Mouse (Mus musculus) forebrain, embryonic 12.5 days (tissue): ENCODE results near the gene Itpr2. TPM values are rescaled to one million over a fixed set of nuclear protein-coding genes. Genes with fewer than 3 reads are reported as not detected.

Experiments
- ATAC-seq: fragments of 200-750 bp; cut with Nextera tagmentation; 2 replicates; pipeline ENCODE4 v1.8.0; 2017; ENCODE audit warnings: moderate TSS enrichment; ENCODE audit not compliant: low FRiP score
- H3K27ac ChIP-seq: fragments of 300-500 bp; sonication (generic); 2 replicates; pipeline ENCODE4 v1.5.1; 2016; ENCODE audit warnings: mild to moderate bottlenecking
- H3K27me3 ChIP-seq: fragments of 300-500 bp; sonication (generic); 2 replicates; pipeline ENCODE4 v1.6.1; 2016; ENCODE audit warnings: mild to moderate bottlenecking
- H3K36me3 ChIP-seq: fragments of 300-500 bp; sonication (generic); replicated peaks from 2 replicates; pipeline ENCODE4 v1.6.1; 2016; ENCODE audit warnings: mild to moderate bottlenecking
- H3K4me1 ChIP-seq: fragments of 300-500 bp; sonication (generic); 2 replicates; pipeline ENCODE4 v1.6.1; 2016
- H3K4me2 ChIP-seq: fragments of 300-500 bp; sonication (generic); 2 replicates; pipeline ENCODE4 v1.6.1; 2016; ENCODE audit warnings: mild to moderate bottlenecking, moderate library complexity
- H3K4me3 ChIP-seq: fragments of 300-500 bp; sonication (generic); replicated peaks from 2 replicates; pipeline ENCODE4 v1.5.1; 2016; ENCODE audit warnings: mild to moderate bottlenecking
- H3K9ac ChIP-seq: fragments of 300-500 bp; sonication (generic); 2 replicates; pipeline ENCODE4 v1.6.1; 2016; ENCODE audit warnings: mild to moderate bottlenecking
- H3K9me3 ChIP-seq: fragments of 300-500 bp; sonication (generic); 2 replicates; pipeline ENCODE4 v1.6.1; 2016
- WGBS: fragments of 180-500 bp; shearing (Covaris S2); methylation state at CpG from one replicate; pipeline ENCODE4 v1.1.7; 2016; 5-methylcytosine and 5-hydroxymethylcytosine counted together
- polyA plus RNA-seq: library from polyadenylated mRNA; unstranded; fragments of >200 nt; fragmentation: Nextera tagmentation; extraction: Ambion mirVana; gene quantifications from 2 replicates; pipeline ENCODE4 v1.2.1, GENCODE M21; 2016

Itpr2 gene
- polyA plus RNA-seq, 1 experiment from 2014 or later, result 3.4 TPM

DNA sequence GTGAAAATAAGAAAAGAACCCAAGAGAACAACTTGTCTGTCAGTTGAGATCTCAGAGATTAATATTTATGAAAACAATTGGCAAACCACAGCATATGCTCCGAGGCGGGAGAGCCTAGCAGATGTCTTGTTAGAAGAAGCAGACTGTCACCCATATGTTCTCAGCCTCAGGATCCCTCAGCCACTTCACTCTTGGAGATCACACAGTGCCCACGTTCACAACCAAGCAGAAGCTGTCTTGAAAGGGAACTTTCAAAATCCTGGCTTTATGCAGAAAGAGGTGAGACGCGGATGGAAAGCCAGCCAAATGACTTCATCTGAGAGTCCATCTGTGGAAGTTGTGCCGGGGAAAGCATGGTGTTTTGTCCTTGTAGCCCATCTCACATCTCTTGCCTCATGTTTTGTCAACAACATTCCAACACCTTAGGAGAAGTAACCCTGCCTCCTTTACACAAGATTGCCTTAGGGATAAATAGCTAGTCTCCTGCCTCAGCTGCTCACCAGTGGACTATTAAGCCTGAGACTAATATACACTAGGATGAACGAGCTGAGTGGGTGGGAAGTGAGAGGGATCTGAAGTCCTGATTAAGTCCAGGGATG lies 219.9 kb downstream of the Itpr2 start:
- ATAC-seq, result no peak
- H3K36me3 ChIP-seq, result no peaks in the 10 kb centered on the region
- no peak overlapping the region for H3K9ac ChIP-seq
- no peaks in the 10 kb centered on the region for H3K4me1 ChIP-seq
- no peak overlapping the region for H3K4me2 ChIP-seq
- 78% methylated on average over 7 of the region's 7 CpGs for WGBS
- H3K27ac ChIP-seq, result no peak overlapping the region
- no peaks in the 10 kb centered on the region for H3K9me3 ChIP-seq
- no peaks in the 10 kb centered on the region for H3K27me3 ChIP-seq
- H3K4me3 ChIP-seq, result no peak overlapping the region

GRCm38 (mm10) chr6:146281176-146281899 lies 220.7 kb downstream of the Itpr2 start:
- Histone ChIP-seq H3K36me3 (no peaks in the 10 kb centered on the region), H3K27ac (no peak overlapping the region), H3K4me3 (no peak overlapping the region), H3K9ac (no peak overlapping the region), H3K27me3 (no peaks in the 10 kb centered on the region), H3K4me2 (no peak overlapping the region), H3K9me3 (no peaks in the 10 kb centered on the region), H3K4me1 (no peaks in the 10 kb centered on the region)
- ATAC-seq, result no peak
- WGBS, result 92% methylated on average over 24 of the region's 24 CpGs

DNA sequence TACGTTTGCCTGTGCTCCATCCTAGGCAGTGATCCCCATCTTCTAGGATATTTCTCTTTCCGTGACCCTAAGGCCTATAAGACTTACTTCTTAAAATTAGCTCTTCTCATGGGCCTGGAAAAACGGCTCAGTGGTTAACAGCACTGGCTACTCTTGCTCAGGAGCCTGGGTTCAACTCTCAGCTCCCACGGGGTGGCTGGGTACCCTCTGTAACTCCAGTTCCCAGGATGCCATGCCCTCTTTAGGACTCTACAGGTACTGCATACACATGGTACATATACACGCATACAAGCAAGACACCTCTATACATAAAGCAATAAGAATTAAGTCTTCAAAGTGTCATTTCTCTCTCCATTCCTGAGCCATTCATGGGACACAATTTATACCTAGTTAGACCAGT lies 228.8 kb downstream of the Itpr2 start:
- H3K27ac ChIP-seq, result no peak overlapping the region
- peaks cover 2% of the 10 kb centered on the region; the same call in 1 of the 2 replicates for H3K4me1 ChIP-seq
- ATAC-seq, result no peak
- no peaks in the 10 kb centered on the region for H3K9me3 ChIP-seq
- no peaks in the 10 kb centered on the region for H3K36me3 ChIP-seq
- no peak overlapping the region for H3K9ac ChIP-seq
- WGBS, result 91% methylated on average over 5 of the region's 5 CpGs
- H3K4me2 ChIP-seq, result no peak overlapping the region
- H3K4me3 ChIP-seq, result no peak overlapping the region
- H3K27me3 ChIP-seq, result no peaks in the 10 kb centered on the region

DNA sequence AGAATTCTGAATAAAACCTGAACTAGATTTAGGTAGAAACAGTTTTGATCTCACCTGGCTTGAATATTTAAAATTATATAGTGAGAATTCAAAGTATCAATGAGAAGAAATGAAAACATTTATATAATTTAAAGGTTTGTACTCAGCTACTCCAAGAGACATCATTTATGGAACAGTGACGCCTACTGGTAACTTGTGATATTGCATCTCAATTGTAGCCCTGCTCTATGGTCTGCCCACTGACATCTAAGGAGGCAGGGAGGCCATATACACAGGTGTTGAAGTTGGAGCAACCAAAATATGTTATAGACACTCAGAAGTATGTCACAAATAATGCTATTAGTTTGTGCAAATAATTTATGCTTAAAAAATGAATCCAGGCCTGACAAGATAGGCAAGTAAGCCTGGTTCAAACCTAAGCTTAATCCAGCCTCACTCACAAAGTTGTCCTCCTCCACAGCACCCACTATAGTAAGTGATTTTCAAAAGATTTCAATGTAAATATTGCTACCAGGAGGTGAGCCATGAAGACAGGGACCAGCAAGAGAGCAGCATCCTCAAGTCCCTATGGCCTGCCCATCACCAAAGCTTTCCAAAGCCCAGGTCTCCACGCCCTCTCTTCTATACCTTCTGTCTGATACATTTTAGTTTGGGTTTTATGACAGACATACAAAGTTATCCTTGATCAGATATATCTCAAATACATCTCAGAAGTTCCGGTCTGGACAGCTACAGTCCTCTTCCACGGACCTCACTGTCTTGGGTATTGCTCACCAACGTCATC lies 229.6 kb downstream of the Itpr2 start:
- no peaks in the 10 kb centered on the region for H3K36me3 ChIP-seq
- WGBS, result 71% methylated on average over 5 of the region's 5 CpGs
- peaks cover 2% of the 10 kb centered on the region; the same call in 1 of the 2 replicates for H3K4me1 ChIP-seq
- no peaks in the 10 kb centered on the region for H3K27me3 ChIP-seq
- no peak overlapping the region for H3K27ac ChIP-seq
- no peak overlapping the region for H3K9ac ChIP-seq
- H3K9me3 ChIP-seq, result no peaks in the 10 kb centered on the region
- ATAC-seq, result peak; percentile 23; the same call in 1 of the 2 replicates
- H3K4me2 ChIP-seq, result no peak overlapping the region
- H3K4me3 ChIP-seq, result no peak overlapping the region

- Histone ChIP-seq H3K9me3 (no peaks in the 10 kb centered on the region), H3K4me1 (peaks cover 2% of the 10 kb centered on the region; the same call in 1 of the 2 replicates), H3K27me3 (no peaks in the 10 kb centered on the region), H3K27ac (no peak overlapping the region), H3K36me3 (no peaks in the 10 kb centered on the region), H3K4me3 (no peak overlapping the region), H3K9ac (no peak overlapping the region), H3K4me2 (no peak overlapping the region)
- ATAC-seq, result peak; percentile 46; the same call in 1 of the 2 replicates
- 81% methylated on average over 12 of the region's 12 CpGs for WGBS
These were observed 231.1 kb downstream of the Itpr2 start for GRCm38 (mm10) chr6:146270776-146271533.

- 65% methylated on average over 5 of the region's 5 CpGs for WGBS
- no peak overlapping the region for H3K9ac ChIP-seq
- no peak for ATAC-seq
- no peak overlapping the region for H3K27ac ChIP-seq
- no peaks in the 10 kb centered on the region for H3K9me3 ChIP-seq
- H3K36me3 ChIP-seq, result no peaks in the 10 kb centered on the region
- H3K27me3 ChIP-seq, result no peaks in the 10 kb centered on the region
- H3K4me3 ChIP-seq, result no peak overlapping the region
- H3K4me1 ChIP-seq, result peaks cover 2% of the 10 kb centered on the region; the same call in 1 of the 2 replicates
- H3K4me2 ChIP-seq, result no peak overlapping the region
These were observed 231.9 kb downstream of the Itpr2 start for GRCm38 (mm10) chr6:146270162-146270561.

DNA sequence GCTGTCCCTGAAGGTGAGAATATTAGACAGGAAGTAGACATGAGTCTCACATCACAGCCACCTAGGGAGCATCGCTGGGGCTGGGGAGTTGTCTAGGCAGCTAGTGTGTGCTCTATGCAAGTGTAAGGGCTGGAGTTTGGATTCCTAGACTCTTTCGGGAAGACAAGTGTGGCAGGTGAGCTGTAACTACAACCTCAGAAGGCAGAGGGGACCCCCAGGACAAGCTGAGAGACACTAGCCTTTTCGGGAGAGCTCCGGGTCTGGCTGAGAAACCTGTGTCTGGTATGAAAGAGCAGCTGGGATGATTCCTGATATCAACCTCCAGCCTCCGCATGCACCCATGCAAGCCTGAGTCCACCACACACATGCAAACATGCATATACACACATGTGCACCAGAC lies 232.7 kb downstream of the Itpr2 start:
- H3K27ac ChIP-seq, result no peak overlapping the region
- H3K36me3 ChIP-seq, result no peaks in the 10 kb centered on the region
- no peaks in the 10 kb centered on the region for H3K27me3 ChIP-seq
- no peak overlapping the region for H3K4me3 ChIP-seq
- ATAC-seq, result no peak
- no peaks in the 10 kb centered on the region for H3K9me3 ChIP-seq
- WGBS, result 91% methylated on average over 5 of the region's 5 CpGs
- peaks cover 2% of the 10 kb centered on the region; the same call in 1 of the 2 replicates for H3K4me1 ChIP-seq
- no peak overlapping the region for H3K4me2 ChIP-seq
- H3K9ac ChIP-seq, result no peak overlapping the region

- H3K36me3 ChIP-seq, result no peaks in the 10 kb centered on the region
- no peak overlapping the region for H3K9ac ChIP-seq
- no peaks in the 10 kb centered on the region for H3K4me1 ChIP-seq
- no peak for ATAC-seq
- H3K27ac ChIP-seq, result no peak overlapping the region
- H3K27me3 ChIP-seq, result no peaks in the 10 kb centered on the region
- H3K4me2 ChIP-seq, result no peak overlapping the region
- H3K4me3 ChIP-seq, result no peak overlapping the region
- 0 out of 2 replicates have a peak, but pooled peaks cover 4% of the 10 kb centered on the region for H3K9me3 ChIP-seq
- WGBS, result 93% methylated on average over 7 of the region's 7 CpGs
These were observed 241.2 kb downstream of the Itpr2 start for GRCm38 (mm10) chr6:146260674-146261376.

- Histone ChIP-seq H3K9ac (no peak overlapping the region), H3K4me3 (no peak overlapping the region), H3K9me3 (0 out of 2 replicates have a peak, but pooled peaks cover 4% of the 10 kb centered on the region), H3K27me3 (no peaks in the 10 kb centered on the region), H3K4me2 (no peak overlapping the region), H3K4me1 (no peaks in the 10 kb centered on the region), H3K36me3 (no peaks in the 10 kb centered on the region), H3K27ac (no peak overlapping the region)
- 91% methylated on average over 5 of the region's 5 CpGs for WGBS
- no peak for ATAC-seq
These were observed 243.3 kb downstream of the Itpr2 start for GRCm38 (mm10) chr6:146258751-146259150.

GRCm38 (mm10) chr6:146258261-146258660 lies 243.8 kb downstream of the Itpr2 start:
- Histone ChIP-seq H3K27ac (no peak overlapping the region), H3K4me3 (no peak overlapping the region), H3K4me2 (no peak overlapping the region), H3K9me3 (0 out of 2 replicates have a peak, but pooled peaks cover 4% of the 10 kb centered on the region), H3K4me1 (no peaks in the 10 kb centered on the region), H3K36me3 (no peaks in the 10 kb centered on the region), H3K9ac (no peak overlapping the region), H3K27me3 (no peaks in the 10 kb centered on the region)
- ATAC-seq, result no peak
- 93% methylated on average over 3 of the region's 3 CpGs for WGBS

GRCm38 (mm10) chr6:146256947-146257670 lies 244.9 kb downstream of the Itpr2 start:
- no peak for ATAC-seq
- Histone ChIP-seq H3K4me3 (no peak overlapping the region), H3K27me3 (no peaks in the 10 kb centered on the region), H3K4me2 (no peak overlapping the region), H3K36me3 (no peaks in the 10 kb centered on the region), H3K27ac (no peak overlapping the region), H3K4me1 (no peaks in the 10 kb centered on the region), H3K9ac (no peak overlapping the region), H3K9me3 (0 out of 2 replicates have a peak, but pooled peaks cover 4% of the 10 kb centered on the region)
- 90% methylated on average over 7 of the region's 7 CpGs for WGBS
